Mouse (Mus musculus): ENCODE results near the gene Nxf1.

Gene Nxf1

GRCm38 (mm10) chr19:8770567-8771270 is 13.8 kb downstream of the Nxf1 start, which contains the start of gene Tmem223:
Tmem223 (plus strand) TSS chr19:8770996.
- peak; percentile 83 to 85 for DNase-seq (ENCODE audit: low spot score in 2 of 2)

GRCm38 (mm10) chr19:8772996-8773395 is 16.1 kb downstream of the Nxf1 start:
- no peak for DNase-seq (ENCODE audit: low spot score in 2 of 2)

GRCm38 (mm10) chr19:8773409-8773808 is 16.5 kb downstream of the Nxf1 start:
- DNase-seq (ENCODE audit: low spot score in 2 of 2) = no peak

GRCm38 (mm10) chr19:8774086-8774835 is 17.4 kb downstream of the Nxf1 start, which contains the start of gene Tmem179b:
Tmem179b (minus strand) TSS chr19:8774467.
- DNase-seq (ENCODE audit: low spot score in 2 of 2) = peak; percentile 93 to 95

- DNase-seq (ENCODE audit: low spot score in 2 of 2) = peak in 1 of 2 experiments; percentile 32
Measured at GRCm38 (mm10) chr19:8774951-8775421, 18.1 kb downstream of the Nxf1 start.

GRCm38 (mm10) chr19:8786008-8786781 is 29.3 kb downstream of the Nxf1 start, which contains the start of gene Taf6l:
Taf6l (minus strand) TSS chr19:8786417.
- DNase-seq (ENCODE audit: low spot score in 2 of 2) = peak; percentile 94 to 97

GRCm38 (mm10) chr19:8788521-8788920 is 31.6 kb downstream of the Nxf1 start:
- no peak for DNase-seq (ENCODE audit: low spot score in 2 of 2)

GRCm38 (mm10) chr19:8789171-8789570 is 32.3 kb downstream of the Nxf1 start:
- no peak for DNase-seq (ENCODE audit: low spot score in 2 of 2)

- DNase-seq (ENCODE audit: low spot score in 2 of 2) = no peak
Measured at GRCm38 (mm10) chr19:8790171-8790570, 33.3 kb downstream of the Nxf1 start.

GRCm38 (mm10) chr19:8798264-8798946 is 41.5 kb downstream of the Nxf1 start, which contains the start of gene Polr2g:
Polr2g (minus strand) TSS chr19:8798577.
- peak; percentile 93 to 94 for DNase-seq (ENCODE audit: low spot score in 2 of 2)

GRCm38 (mm10) chr19:8798947-8799315 is 42.1 kb downstream of the Nxf1 start:
- DNase-seq (ENCODE audit: low spot score in 2 of 2) = no peak

GRCm38 (mm10) chr19:8802130-8802821 is 45.4 kb downstream of the Nxf1 start, which contains the start of gene Zbtb3:
Zbtb3 (plus strand) TSS chr19:8802555.
- DNase-seq (ENCODE audit: low spot score in 2 of 2) = peak; percentile 98 to 99

GRCm38 (mm10) chr19:8803204-8803780 is 46.4 kb downstream of the Nxf1 start:
- no peak for DNase-seq (ENCODE audit: low spot score in 2 of 2)

GRCm38 (mm10) chr19:8803879-8804660 is 47.2 kb downstream of the Nxf1 start:
- DNase-seq (ENCODE audit: low spot score in 2 of 2) = no peak

- DNase-seq (ENCODE audit: low spot score in 2 of 2) = no peak
Measured at GRCm38 (mm10) chr19:8806810-8807209, 49.9 kb downstream of the Nxf1 start.

- DNase-seq (ENCODE audit: low spot score in 2 of 2) = no peak
Measured at GRCm38 (mm10) chr19:8815812-8816211, 58.9 kb downstream of the Nxf1 start.

- no peak for DNase-seq (ENCODE audit: low spot score in 2 of 2)
Measured at GRCm38 (mm10) chr19:8817001-8817400, 60.1 kb downstream of the Nxf1 start.

GRCm38 (mm10) chr19:8818301-8818798 is 61.5 kb downstream of the Nxf1 start:
- no peak for DNase-seq (ENCODE audit: low spot score in 2 of 2)

All from heart, adult 9 months (tissue).